Mouse (Mus musculus) thymus, postnatal 4 days (tissue): Measurements from ENCODE around the gene Tbc1d17.

Experiments used
- DNase-seq: peaks from one replicate; pipeline ENCODE4 v3.0.0; 2021

Tbc1d17 gene

DNA sequence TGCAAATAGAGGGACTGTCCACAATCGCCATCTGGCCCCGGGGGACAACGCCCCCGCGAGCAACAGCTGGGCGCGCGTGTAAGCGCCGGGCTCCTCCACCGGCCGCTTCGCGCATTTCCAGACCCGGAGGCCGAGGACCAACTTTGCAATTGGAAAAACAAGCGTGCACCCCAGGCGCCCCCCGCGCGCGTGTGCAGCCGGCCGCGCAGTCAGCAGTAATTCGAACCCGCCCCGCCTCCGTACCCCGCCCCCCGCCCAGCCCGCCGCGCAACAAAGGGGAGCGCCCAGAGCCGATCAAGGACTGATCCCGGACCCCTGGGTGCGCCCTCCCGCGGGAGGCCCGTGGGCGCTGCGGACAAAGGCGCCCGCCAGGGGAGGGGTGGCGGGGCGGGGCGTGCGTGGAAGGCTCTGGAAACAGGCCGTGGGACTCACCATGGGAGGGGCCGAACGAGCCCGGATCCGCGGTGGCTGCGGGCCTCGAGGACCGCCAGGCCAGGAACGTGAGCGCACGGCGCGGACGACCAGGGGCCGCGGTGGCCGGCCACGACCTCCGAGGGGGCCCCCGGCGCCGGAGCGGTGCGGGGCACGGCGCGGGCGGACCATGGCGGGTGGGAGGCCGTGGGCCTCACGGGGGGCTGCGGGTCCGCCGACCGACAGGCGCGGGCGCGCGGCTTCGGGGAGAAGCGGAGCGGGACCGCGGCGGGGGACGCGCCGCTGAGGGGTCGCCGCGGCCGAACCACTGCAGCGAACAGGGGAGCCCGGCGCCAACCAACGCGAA, 20.2 kb upstream of the Tbc1d17 start:
- peak; percentile 73 for DNase-seq

DNA sequence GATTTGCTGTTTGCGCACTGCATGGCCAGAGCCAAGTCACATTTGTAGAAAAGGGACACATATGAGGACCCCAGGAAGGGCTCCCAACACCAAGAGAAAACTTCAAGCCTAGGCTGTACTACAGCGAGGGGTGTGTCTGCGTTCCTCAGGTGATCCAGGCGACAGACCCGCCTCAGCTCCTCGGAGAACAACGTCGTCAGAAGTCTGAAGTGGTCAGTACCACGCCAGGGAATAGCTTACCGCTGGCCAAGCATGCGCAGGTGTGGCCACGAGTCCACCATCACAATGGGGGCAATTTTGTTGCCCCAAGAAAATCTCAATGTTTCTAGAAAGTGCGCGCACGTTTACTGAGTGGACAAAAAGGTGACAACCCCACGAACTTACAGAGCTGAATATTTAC, 19.6 kb upstream of the Tbc1d17 start:
- no peak for DNase-seq

DNA sequence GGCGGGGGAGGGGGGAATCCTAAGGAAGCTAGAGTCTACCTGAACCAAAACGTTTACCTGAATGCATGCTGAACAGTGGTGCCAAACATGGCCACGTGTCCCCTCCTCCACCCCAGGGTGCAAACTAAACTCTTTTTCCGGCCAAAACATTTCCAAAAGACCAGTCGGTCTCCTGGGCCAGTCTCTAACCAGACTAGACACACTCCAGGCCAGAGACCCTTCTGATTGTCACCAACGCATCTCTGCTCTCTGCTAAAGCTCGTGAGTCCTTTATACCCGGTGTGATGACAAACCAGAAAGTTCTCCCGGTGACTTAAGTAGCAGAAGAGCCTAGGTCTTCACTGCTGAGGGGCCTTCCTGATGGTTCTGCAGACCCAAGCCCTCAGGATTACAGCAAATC, 18.9 kb upstream of the Tbc1d17 start:
- DNase-seq: no peak

DNA sequence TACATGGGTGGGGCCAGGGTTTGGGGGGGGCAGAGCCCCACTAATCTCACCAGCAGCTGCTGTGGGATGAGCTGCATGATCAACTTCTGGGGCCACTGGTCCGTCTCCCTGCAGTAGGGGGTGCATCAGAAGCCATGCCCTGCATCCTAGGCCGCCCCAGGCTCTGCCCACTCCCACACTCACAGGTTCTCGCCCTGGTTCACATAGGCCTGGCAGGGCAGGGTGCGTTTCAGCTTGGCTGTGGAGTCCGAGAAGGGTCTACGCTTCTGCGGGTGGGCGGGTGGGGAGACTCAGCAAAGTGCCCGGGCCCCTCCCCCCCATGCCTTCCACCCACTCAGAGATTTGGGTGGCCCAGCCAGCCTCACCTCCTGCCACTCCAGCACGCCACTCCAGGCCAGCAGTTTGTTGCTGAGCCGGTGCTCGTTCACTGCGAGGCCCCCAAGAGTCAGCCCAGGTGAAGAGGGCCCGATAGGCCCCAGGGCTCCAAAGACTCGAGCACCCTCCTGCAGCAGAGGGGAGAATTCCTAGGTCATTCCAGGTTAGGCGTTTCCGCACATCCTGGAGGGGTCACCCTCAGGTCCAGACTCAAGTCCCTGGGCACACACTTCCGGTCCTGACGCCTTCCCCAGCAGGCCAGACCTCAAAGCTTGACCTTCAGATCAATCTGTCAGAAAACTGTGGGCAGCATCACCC, 18.3 kb upstream of the Tbc1d17 start:
- no peak for DNase-seq

DNA sequence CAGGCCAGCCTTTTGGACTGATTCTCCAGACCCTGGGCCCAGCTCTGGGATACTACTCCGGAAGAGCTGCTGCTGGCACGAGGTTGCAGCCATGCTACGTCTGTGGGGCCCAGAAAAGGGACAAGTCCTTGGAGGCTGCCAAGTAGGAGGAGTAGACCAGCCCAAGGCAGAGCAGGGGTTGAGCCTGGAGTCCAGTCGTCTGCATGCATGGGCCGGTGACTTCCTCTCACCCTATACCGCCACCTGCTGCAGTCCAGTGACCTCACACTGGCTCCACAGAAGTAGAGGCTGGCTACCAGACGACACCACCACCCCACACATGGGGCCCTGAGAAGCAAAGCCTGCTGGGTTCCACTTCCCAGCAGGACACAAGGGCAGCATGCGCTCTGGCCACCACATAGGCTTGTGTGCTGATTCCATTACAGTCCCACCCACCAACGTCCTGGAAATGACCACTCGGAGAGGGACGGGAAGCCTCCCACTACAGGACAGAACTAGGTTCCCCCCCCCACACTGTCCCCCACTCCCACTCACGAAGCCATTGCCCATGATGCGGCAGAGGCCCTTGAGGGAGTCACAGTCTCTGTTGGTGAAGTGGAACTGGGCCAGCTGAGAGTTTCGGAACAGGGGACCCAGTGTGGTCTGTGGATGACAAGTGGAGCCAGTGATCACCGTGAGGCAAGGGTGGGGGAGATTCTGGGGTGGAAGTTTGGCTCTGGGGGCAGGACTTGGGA, 17.6 kb upstream of the Tbc1d17 start:
- no peak for DNase-seq

DNA sequence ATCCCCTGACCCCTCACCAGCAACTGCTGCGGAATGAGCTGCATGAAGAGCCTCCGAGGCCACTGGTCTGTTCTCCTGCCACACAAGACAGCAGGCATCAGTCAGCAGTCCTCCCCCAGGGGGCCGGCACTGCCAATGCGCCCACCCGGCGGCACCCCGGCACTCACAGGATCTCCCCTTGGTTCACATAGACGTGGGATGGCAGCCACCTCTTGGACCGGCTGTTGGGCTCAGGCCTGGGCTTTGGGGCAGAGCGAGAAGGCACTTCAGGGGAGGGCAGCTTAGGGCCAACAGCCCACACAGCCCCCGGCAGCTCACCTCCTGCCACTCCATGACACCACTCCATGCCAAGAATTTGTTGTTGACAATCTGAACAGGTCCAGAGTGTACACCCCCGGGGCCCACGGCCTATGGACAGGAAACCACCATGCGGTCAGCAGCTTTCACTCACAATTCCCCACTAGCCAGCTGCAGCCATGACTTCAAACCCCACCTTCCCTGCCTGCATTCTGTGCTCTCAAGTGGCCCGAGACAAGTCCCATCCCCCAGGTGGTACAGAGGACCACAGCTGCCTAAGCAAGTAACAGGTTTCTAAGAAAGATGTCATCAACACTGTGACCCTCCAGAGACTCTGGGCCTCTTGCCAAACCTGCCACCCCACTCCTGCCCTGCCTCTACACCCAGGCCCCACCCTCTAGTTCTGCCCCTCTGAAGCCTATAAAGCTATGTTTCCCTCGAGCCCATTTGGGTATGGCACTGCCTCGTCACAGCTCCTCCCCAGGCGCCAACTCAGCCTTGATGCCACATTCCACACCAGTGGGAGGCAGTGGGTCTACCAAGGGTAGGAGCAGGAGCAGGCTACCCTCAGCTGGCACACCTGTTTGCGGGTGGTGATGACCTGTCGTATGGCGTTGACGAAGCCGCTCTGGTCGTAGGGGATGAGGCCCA, 16.0 kb upstream of the Tbc1d17 start:
- peak; percentile 20 for DNase-seq

DNA sequence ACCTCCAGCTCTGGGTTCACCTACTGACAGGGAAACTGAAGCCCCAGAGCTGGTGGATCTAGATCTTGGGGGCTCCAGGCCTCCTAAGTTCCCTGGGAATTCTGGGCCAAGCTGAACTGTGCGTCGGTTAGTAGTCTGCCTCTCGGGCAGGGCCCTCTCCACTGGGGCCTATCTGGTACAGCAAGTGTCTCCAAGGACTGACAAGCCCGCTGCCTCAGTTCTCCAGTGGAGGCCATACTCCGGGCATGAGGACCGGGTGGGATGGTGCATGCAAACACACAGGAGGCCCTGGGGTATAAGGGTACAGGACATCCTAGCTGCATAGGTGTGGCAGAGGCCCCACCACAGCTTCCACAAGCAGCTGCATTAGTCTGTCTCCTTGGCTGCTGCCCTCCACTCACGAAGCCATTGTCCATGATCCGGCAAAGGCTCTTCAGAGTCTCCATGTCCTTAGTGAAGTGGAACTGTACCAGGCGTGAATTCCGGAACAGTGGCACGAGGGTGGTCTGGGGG, 15.2 kb upstream of the Tbc1d17 start:
- DNase-seq: no peak

DNA sequence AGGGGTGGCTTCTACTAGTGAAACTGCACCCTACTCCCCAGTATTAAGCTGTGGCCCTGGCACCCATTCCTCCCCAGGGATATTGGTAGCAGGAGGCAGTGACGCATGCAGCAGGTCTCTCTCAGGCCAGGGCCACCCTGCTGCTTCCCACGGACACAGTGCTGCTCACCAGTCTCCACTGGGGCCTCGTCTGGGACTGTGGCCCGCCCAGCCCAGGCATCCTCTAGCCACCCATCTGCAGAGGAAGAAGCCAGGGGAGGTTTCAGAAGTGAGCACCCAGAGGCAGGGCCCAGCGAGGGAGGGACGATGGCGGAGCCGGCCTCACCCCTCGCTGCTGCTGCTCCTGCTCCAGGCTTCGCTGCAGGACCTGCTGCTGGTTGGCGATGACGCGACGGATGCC, 14.3 kb upstream of the Tbc1d17 start:
- no peak for DNase-seq

DNA sequence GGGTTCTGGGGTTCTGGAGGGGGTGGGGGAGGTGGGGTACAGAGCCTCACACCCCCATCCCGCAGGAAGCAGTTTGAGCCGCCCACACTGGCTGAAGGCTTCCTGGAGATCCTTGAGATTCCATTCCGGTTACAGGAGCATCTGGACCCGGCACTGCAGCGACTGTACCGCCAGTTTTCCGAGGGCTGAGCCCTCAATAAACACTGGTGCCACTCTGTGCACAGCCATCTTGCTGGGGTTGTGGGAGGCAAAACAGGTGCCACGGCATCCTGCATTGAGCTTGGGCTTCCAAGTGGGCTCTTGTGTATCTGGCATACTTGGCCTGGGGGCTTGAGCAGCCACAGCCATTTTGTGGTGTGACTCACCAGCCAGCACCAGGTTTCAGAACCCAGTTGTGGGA, 13.6 kb upstream of the Tbc1d17 start:
- DNase-seq: no peak

DNA sequence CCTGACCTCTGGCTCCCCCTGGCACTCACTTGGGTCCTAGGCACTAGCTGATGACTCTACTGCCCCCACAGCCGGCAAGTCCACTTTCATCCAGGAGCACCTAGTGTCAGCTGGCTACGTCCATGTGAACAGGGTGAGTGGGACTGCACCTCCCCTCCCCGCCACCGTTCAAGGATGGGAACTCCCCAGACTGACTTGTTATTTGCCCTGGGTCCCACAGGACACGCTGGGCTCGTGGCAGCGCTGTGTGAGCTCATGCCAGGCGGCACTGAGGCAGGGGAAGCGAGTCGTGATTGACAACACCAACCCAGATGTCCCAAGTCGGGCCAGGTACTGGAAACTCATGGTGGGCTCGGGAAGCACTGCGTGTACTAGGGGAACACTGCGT, 12.5 kb upstream of the Tbc1d17 start:
- peak; percentile 20 for DNase-seq

DNA sequence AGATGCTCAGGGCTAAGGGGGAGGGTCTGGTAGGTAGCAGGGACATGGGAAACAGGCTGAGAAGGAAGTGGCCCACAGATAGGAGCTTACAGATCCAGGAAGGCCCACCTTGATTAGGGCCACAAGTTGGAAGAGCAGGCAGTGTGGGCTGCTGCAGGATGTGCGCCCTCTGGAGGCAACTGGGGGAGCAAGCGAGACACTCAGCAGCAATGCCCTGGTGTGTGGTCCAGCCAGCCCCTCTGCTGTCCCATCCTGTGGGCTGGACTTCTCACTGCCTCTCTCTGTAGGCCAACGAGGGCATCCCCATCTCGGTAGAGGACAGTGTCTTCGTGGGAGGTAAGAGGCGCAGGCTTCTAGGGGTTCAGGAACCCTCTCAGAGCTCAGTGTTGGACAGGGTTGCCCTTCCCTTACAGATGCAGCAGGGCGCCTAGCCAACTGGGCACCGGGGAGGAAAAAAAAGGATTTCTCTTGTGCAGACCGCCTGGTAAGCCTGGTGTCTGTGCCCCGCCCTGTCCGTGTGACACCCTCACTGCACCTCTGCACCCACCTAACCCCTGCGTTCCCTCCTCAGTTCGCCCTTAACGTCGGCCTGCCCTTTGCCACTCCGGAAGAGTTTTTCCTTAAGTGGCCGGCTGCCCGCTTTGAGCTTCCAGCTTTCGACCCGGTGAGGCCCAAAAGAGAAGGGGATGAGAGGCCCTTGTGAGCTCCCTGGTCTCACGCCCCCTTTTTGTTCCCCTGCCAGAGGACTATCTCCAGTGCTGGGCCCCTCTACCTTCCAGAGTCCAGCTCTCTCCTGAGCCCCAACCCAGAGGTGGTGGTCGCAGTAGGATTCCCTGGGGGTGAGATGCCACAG, 11.9 kb upstream of the Tbc1d17 start:
- peak; percentile 89 for DNase-seq

DNA sequence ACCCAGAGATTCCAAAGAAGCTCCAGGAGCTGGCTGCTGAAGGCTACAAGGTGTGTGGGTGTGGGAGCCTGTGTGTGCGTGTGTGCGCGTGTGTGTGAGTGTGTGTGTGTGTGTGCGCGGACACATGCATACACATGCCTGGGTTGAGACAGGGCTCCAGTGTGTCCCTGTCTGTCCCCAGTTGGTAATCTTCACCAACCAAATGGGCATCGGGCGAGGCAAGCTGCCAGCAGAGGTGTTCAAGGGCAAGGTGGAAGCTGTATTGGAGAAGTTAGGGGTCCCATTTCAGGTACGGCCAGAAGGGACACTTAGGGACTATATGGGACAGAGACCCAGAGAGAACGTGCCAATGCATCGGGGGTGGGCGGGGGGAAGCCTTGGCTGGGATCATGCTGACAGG, 11.0 kb upstream of the Tbc1d17 start:
- DNase-seq: no peak

DNA sequence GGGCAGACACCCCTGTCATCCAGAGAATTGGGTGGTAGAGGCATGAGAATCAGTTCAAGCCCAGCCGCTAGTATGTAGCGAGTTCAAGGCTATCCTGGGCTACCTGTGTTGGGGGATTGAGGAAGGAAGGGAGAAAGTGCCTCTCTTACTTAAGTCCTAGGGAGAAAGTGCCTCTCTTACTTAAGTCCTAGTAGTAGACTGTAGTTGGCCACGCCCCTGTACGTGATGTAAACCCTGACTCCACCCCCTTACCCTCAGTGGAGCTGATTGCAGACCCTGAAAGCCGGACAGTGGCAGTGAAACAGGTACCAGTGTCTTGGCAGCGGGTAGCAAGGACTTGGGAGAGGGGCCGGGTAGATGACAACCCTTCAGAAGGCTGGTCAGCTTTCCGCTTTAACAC, 9.0 kb upstream of the Tbc1d17 start:
- DNase-seq: peak; percentile 68

DNA sequence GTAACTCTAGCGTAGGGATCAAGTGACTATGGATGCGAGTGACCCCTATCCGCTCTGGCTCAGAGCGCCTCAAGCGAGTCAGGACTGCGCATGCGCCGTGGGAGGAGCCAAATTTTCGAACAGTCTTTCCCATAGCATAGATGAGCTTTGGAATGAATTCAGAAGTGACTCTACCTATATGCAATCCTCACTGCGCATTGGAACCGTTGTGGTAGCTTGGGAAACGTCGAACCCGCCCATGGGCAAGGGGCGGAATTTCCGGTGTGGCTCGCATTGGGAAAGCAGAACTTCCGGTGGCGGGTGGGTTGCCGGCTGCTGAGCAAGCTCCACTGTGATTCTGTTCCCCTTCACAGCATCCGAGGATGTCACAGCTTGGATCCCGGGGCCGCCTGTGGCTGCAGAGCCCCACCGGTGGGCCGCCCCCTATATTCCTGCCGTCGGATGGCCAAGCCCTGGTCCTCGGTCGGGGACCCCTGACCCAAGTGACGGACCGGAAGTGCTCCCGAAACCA, 8.2 kb upstream of the Tbc1d17 start, which contains the start of gene Pnkp:
Gene Pnkp, plus strand, starts transcription at position 98 of the 511 bp plus-strand sequence.
- peak; percentile 87 for DNase-seq

DNA sequence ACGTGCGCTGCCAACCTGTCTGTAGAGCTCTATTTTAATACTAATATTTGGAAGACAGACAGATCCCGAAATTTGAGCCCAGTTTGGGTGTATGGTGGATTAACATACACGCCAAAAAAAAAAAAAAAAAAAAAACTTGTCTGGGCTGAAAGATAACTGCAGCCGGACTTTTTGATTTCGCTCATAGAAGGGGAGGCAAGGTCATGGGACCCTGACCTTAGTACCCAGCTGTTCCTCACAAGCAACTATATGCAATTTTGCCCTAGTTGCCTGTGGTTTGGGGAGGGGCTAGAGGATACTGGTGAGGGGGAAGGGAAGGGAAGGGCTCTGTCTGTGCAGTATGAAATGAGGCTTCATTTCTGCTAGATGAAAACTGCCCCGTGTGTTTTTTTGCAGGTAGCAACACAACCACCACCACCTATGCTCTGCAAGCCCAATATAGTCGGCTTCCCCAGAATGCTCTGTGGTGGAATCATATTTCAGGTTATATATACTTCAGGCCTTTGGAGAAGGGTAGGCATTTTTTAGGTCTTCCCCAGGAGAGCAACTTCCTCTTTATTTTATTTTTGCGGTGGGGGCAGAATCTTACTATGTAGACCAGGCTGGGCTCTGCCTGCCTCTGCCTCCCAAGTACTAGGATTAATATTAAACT, 7.5 kb upstream of the Tbc1d17 start:
- no peak for DNase-seq

DNA sequence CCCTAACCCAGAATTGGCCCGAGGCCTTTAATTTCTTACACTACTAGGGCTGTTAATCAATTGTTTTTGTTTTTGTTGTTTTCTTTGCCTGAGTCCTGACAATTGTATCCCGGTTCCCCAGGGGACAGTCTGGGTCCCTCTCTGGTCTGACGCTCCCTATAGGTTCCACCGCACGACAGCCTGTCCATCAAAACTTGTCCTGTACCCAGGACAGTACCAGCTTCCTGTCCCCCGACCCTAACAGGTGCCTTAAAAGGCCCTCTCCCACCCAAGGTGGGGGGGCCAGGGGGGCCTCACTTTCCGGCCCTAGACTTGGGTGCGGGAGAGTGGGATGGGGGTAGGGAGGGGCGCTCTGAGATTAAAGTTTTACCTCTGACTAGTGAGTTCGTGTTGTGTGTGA, 6.2 kb upstream of the Tbc1d17 start:
- peak; percentile 55 for DNase-seq

DNA sequence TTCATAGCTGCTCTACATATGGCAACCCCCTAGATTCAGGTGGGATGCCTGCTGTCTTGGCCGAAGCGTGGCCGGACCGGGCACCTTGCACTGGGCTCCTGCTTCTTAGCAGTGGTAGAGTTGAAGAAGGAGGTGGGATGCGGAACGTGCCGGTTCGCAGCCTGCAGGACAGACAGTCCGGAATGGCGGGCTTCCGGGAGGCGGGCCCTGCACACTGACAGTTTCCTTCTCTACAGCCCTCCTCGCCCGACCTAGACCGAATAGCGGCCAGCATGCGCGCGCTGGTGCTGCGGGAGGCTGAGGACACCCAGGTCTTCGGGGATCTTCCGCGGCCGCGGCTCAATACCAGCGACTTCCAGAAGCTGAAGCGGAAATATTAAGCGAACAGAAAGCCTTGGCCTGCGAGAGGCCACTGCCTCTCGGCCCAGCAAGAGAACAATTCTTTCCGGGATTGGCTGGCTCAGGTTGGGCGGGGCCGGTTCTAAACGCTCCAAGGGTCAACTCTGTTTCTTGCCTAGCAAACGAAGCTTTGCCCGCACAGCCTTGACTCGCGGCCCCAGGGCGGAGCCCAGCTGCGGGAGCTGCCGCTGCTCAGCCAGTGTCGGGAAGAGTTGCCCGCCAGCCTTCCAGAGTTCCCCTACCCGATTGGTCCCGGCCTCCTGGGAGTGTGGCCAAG, 5.6 kb upstream of the Tbc1d17 start:
- DNase-seq: peak; percentile 85

DNA sequence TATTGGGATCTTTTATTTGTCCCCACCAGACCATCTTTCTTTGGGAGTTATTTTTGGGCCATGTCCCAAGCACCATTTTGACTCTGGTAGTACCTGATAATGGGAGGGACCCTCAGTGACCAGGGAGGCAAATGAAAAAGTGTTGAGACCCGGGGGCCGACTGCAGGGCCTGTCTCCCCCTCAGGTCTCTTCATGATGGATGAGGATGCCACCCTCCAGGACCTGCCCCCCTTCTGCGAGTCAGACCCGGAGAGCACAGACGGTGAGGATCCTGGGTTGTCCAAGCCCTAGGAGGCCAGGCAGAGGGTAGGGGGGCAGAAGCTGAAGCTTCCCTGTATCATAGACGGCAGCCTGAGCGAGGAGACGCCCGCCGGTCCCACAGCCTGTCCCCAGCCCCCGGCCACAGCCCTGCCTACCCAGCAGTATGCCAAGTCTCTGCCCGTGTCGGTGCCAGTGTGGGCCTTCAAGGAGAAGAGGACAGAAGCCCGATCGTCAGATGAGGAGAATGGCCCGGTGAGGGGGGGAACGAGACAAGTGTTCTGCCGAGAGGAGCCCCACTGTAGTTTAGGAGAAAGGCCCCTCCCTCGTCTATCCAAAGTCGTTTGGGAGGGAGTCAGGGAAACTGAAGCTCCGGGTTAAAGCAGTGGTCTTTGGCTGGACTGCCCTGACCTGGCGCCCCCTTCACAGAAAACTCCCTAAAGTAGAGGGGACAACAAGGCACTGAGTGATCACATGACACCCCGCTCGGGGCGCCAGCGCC, 4.9 kb upstream of the Tbc1d17 start:
- DNase-seq: no peak

DNA sequence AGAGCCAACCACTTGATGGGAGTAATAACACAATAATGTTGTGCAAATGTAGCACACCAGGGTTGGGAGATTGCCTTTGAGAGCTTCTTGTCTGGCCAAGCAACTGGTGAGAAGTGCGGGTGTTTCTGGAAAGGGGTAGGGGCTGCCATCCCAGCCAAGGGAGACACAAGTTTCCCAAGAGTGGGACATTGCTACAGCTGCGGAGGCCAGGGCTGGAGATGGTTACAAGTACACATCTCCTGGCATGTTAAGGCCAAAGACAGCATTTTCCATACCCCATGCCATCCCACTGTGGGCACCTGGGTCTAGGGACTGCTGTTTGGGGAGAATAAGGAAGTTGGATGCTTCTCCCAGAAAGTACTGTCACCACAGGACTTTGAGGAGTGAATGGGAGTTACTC, 4.2 kb upstream of the Tbc1d17 start:
- DNase-seq: no peak
